ENCODE assay signal across 8 mouse cellular contexts in genomic region chr6:113306986-113307349, GRCm38 (mm10). TPM values are rescaled to one million over a fixed set of nuclear protein-coding genes. Genes with fewer than 3 reads are reported as not detected.
DNase-seq lines count a peak whose midpoint lies in the region; ATAC-seq and TF ChIP-seq lines count a peak whose summit lies in the region.

TSS of gene Brpf1 (plus strand) at chr6:113307137.

- H3K27me3 ChIP-seq in heart, embryonic 10.5 days (ENCODE audit: insufficient read depth, poor library complexity, severe bottlenecking) = no peaks in the 10 kb centered on the region
- H3K27me3 ChIP-seq in midbrain, embryonic 13.5 days = no peaks in the 10 kb centered on the region

- no peaks in the 10 kb centered on the region for H3K9me3 ChIP-seq in heart, embryonic 10.5 days
- no peaks in the 10 kb centered on the region for H3K9me3 ChIP-seq in midbrain, embryonic 13.5 days

- no peak for DNase-seq in lung, adult 2 months
- DNase-seq in lung, postnatal 4 days = no peak
- no peak for DNase-seq in heart, embryonic 10.5 days (ENCODE audit: low spot score)
- DNase-seq in layer of hippocampus, postnatal 14 days (ENCODE audit: low spot score in 2 of 2) = no peak
- no peak for DNase-seq in urinary bladder, postnatal 4 days (ENCODE audit: low spot score in 2 of 2)
- DNase-seq in ovary, postnatal 10 days (ENCODE audit: low spot score) = no peak

- peak within 1 kb of the TSS; percentile 92 for H3K4me3 ChIP-seq in lung, adult 2 months (replicated peaks; ENCODE audit: extremely low read depth, low read depth, low read length)
- peak within 1 kb of the TSS; percentile 69 for H3K4me3 ChIP-seq in bone marrow macrophage, adult 2 months (ENCODE audit: insufficient read depth, low read length)
- H3K4me3 ChIP-seq in heart, embryonic 10.5 days = peak within 1 kb of the TSS; percentile 80
- peak within 1 kb of the TSS; percentile 98 for H3K4me3 ChIP-seq in midbrain, embryonic 13.5 days (replicated peaks)

- H3K27ac ChIP-seq in bone marrow macrophage, adult 2 months (ENCODE audit: insufficient read depth, low read depth, low read length) = peak within 1 kb of the TSS; percentile 98
- peak within 1 kb of the TSS; percentile 100 for H3K27ac ChIP-seq in heart, embryonic 10.5 days
- peak within 1 kb of the TSS; percentile 98 for H3K27ac ChIP-seq in midbrain, embryonic 13.5 days

- peak; percentile 71; the same call in 1 of the 2 replicates for TF ChIP-seq POLR2A in lung, adult 2 months (IDR thresholded peaks at IDR 0.05; ENCODE audit: borderline replicate concordance, extremely low read depth, low read depth, low read length)
- TF ChIP-seq POLR2A in bone marrow macrophage, adult 2 months (IDR thresholded peaks at IDR 0.05; ENCODE audit: borderline replicate concordance, low read depth, low read length) = no peak

- under 1% methylated on average over 32 of the region's 32 CpGs for WGBS in lung, adult 2 months
- WGBS in heart, embryonic 10.5 days = under 1% methylated on average over 32 of the region's 32 CpGs
- WGBS in midbrain, embryonic 13.5 days = under 1% methylated on average over 32 of the region's 32 CpGs

- peak; percentile 68 for ATAC-seq in midbrain, embryonic 13.5 days

- H3K36me3 ChIP-seq in heart, embryonic 10.5 days = peaks cover 20% of the 10 kb centered on the region
- H3K36me3 ChIP-seq in midbrain, embryonic 13.5 days = peaks cover 15% of the 10 kb centered on the region

- peaks cover 5% of the 10 kb centered on the region for H3K4me1 ChIP-seq in lung, adult 2 months (ENCODE audit: control insufficient read depth, insufficient read depth, low read length)
- H3K4me1 ChIP-seq in bone marrow macrophage, adult 2 months (ENCODE audit: control insufficient read depth, insufficient read depth, low read length) = 0 out of 2 replicates have a peak, but pooled peaks cover 14% of the 10 kb centered on the region
- peaks cover 30% of the 10 kb centered on the region for H3K4me1 ChIP-seq in heart, embryonic 10.5 days
- peaks cover 31% of the 10 kb centered on the region for H3K4me1 ChIP-seq in midbrain, embryonic 13.5 days (replicated peaks)

- TF ChIP-seq CTCF in lung, adult 2 months (IDR thresholded peaks at IDR 0.05; ENCODE audit: insufficient read depth, low read length) = no peak
- TF ChIP-seq CTCF in bone marrow macrophage, adult 2 months (IDR thresholded peaks at IDR 0.05; ENCODE audit: low read depth, low read length) = no peak

- H3K4me2 ChIP-seq in midbrain, embryonic 13.5 days (replicated peaks) = peak within 1 kb of the TSS; percentile 100

- H3K9ac ChIP-seq in midbrain, embryonic 13.5 days (replicated peaks) = peak within 1 kb of the TSS; percentile 93

RNA-seq across cellular contexts. Expression of gene Brpf1, which starts in this region (rescaled TPM):
- polyA plus RNA-seq in lung, adult 2 months (2012; rRNA removed) = 20.2 and 21.3 TPM in 2 replicates
- polyA plus RNA-seq in bone marrow macrophage, adult 2 months (2012; ENCODE audit: insufficient read depth, insufficient read length, missing spikeins) = 31.6 and 34.1 TPM in 2 replicates
- polyA plus RNA-seq in heart, embryonic 10.5 days (2016; fragmentation: Nextera tagmentation; extraction: Ambion mirVana) = 15.0 and 17.7 TPM in 2 replicates
- 10 to 100 TPM; 26.4 to 28.9 TPM for total RNA-seq in layer of hippocampus, postnatal 14 days (2021)
- polyA plus RNA-seq in midbrain, embryonic 13.5 days (2015; fragmentation: Nextera tagmentation; extraction: Ambion mirVana) = 19.4 and 21.4 TPM in 2 replicates
